Mouse (Mus musculus): Measurements from ENCODE around the gene Fam171a1.

- TF ChIP-seq CTCF (IDR thresholded peaks at IDR 0.05; ENCODE audit: extremely low read depth, insufficient read depth, low read length) (no peak), POLR2A (IDR thresholded peaks at IDR 0.05; ENCODE audit: extremely low read depth, insufficient read depth, low read length) (no peak)
Observed at GRCm38 (mm10) chr2:3174890-3175289, 60.9 kb downstream of the Fam171a1 start.
